Mouse (Mus musculus) embryo, embryonic 9.5 days (tissue): ENCODE data around the gene Olfr1019.

Source experiments
- DNase-seq: peaks from one replicate; pipeline ENCODE4 v3.0.0-alpha.2; 2017; ENCODE audit errors: extremely low spot score

Olfr1019 gene

DNA sequence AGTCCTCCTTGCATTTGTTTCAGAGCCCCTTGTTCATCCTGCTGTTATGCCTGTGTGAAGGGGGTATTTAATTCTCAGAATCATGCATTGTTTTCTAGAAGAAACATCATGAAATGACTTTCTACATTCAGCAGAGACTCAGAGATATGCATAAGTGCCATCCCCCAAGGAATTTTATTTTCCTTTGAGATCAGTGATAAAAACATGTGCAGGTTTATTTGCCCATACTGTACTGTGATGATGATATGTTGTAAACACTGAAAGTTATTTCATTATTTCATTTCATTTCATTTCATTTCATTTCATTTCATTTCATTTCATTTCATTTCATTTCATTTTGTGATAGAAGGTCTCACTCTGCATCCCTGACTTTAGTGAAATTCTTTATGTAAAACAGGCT, at the start of gene Olfr1019:
TSS of gene Olfr1019 (minus strand) at position 101 of the 400 bp plus-strand sequence.
- DNase-seq: no peak

- no peak for DNase-seq
Measured at GRCm38 (mm10) chr2:85885340-85885739, 40.1 kb upstream of the Olfr1019 start, which contains the start of gene Olfr1023. TSS of gene Olfr1023 (plus strand) at chr2:85885640.

- no peak for DNase-seq
Measured at GRCm38 (mm10) chr2:85868294-85868693, 23.0 kb upstream of the Olfr1019 start, which contains the start of gene Olfr1022. TSS of gene Olfr1022 (plus strand) at chr2:85868594.

- no peak for DNase-seq
Measured at GRCm38 (mm10) chr2:85846730-85847129, 1.4 kb upstream of the Olfr1019 start, which contains the start of gene Olfr1020. TSS of gene Olfr1020 (plus strand) at chr2:85847030.

- no peak for DNase-seq
Measured at GRCm38 (mm10) chr2:85818179-85818578, 27.1 kb downstream of the Olfr1019 start, which contains the start of gene Olfr1018. TSS of gene Olfr1018 (plus strand) at chr2:85818479.

GRCm38 (mm10) chr2:85804501-85804900, 40.8 kb downstream of the Olfr1019 start:
- no peak for DNase-seq

DNA sequence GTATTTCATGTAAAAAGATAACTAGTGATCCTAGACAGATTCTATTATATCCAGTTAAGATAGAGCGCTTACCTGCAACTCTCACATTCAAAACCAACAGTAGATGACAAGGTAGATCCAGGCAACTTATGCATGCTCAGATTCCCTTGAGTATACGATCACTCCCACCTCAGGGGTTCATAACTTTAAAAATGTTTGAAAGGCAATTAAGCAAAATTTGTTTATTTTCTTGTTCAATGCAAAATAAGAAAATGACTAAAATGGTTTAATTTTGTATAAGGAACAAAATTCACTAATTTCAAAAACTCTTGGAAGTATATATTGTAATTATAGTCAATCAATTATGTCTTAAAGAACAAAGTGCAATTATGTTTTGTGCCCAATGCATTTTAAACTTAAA, 42.8 kb downstream of the Olfr1019 start, which contains the start of gene Olfr1016:
TSS of gene Olfr1016 (minus strand) at position 101 of the 400 bp plus-strand sequence.
- DNase-seq: no peak

DNA sequence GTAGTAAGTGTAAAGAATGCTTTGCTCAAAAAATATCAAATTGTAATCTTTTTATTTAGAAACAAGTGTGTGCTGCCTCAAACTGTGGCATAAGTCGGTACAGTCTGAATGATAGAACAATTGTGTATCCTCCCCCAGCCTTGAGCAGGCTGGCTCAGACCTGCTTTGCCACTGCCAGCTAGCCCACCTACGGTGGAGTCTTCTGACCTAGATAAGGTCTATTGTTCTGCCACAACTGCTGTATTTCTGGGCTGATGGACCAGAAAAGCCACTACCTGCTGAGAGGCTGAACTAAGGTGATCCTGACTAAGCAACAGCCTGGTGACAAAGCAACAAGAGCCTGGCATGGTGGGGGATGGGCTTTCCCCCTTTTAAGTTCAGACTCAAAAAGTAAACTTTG, 53.0 kb downstream of the Olfr1019 start:
- DNase-seq: peak; percentile 3
